Mouse (Mus musculus) macrophage (primary cell): ENCODE measurements around the gene Gm11114. TPM values are rescaled to one million over a fixed set of nuclear protein-coding genes. Genes with fewer than 3 reads are reported as not detected.

Experiments used
- H3K27ac ChIP-seq: fragments of 350-480 bp; formaldehyde crosslinking; 2 replicates; pipeline ENCODE4 v1.9.0; 2021
- H3K36me3 ChIP-seq: fragments of 350-480 bp; formaldehyde crosslinking; 2 replicates; pipeline ENCODE4 v1.9.0; 2021; ENCODE audit errors: inconsistent target
- H3K4me3 ChIP-seq: fragments of 350-480 bp; formaldehyde crosslinking; 2 replicates; pipeline ENCODE4 v1.9.0; 2021; ENCODE audit errors: inconsistent target
- H3K79me2 ChIP-seq: fragments of 350-480 bp; formaldehyde crosslinking; 2 replicates; pipeline ENCODE4 v1.9.0; 2021; ENCODE audit errors: inconsistent target
- WGBS: methylation state at CpG from one replicate; pipeline ENCODE4 v1.1.7; 2026; ENCODE audit warnings: inconsistent platforms; ENCODE audit not compliant: missing documents; 5-methylcytosine and 5-hydroxymethylcytosine counted together
- polyA plus RNA-seq: library from polyadenylated mRNA; stranded (reverse); fragments of 250-400 nt; gene quantifications from 3 replicates; pipeline ENCODE4 v1.2.4, GENCODE M21; 2018; ENCODE audit warnings: inconsistent platforms

Gene Gm11114
- polyA plus RNA-seq, 1 experiment from 2014 or later, result not detected

- Histone ChIP-seq H3K27ac (peak overlapping the region; percentile 33; the same call in 1 of the 2 replicates), H3K36me3 (no peaks in the 10 kb centered on the region), H3K79me2 (peaks cover 4% of the 10 kb centered on the region), H3K4me3 (no peak overlapping the region)
- 0% methylated on average over 2 of the region's 2 CpGs for WGBS
Observed at GRCm38 (mm10) chr9:85331521-85331920, 18.9 kb downstream of the Gm11114 start.

- Histone ChIP-seq H3K36me3 (no peaks in the 10 kb centered on the region), H3K4me3 (no peak overlapping the region), H3K27ac (no peak overlapping the region), H3K79me2 (no peaks in the 10 kb centered on the region)
- WGBS, result 95% methylated on average over 7 of the region's 7 CpGs
Observed at GRCm38 (mm10) chr9:85336046-85336445, 23.5 kb downstream of the Gm11114 start.

- Histone ChIP-seq H3K27ac (peak overlapping the region; percentile 22; the same call in 1 of the 2 replicates), H3K36me3 (no peaks in the 10 kb centered on the region), H3K4me3 (no peak overlapping the region), H3K79me2 (no peaks in the 10 kb centered on the region)
- WGBS, result 0% methylated on average over 3 of the region's 3 CpGs
Observed at GRCm38 (mm10) chr9:85340303-85340702, 27.7 kb downstream of the Gm11114 start.

DNA sequence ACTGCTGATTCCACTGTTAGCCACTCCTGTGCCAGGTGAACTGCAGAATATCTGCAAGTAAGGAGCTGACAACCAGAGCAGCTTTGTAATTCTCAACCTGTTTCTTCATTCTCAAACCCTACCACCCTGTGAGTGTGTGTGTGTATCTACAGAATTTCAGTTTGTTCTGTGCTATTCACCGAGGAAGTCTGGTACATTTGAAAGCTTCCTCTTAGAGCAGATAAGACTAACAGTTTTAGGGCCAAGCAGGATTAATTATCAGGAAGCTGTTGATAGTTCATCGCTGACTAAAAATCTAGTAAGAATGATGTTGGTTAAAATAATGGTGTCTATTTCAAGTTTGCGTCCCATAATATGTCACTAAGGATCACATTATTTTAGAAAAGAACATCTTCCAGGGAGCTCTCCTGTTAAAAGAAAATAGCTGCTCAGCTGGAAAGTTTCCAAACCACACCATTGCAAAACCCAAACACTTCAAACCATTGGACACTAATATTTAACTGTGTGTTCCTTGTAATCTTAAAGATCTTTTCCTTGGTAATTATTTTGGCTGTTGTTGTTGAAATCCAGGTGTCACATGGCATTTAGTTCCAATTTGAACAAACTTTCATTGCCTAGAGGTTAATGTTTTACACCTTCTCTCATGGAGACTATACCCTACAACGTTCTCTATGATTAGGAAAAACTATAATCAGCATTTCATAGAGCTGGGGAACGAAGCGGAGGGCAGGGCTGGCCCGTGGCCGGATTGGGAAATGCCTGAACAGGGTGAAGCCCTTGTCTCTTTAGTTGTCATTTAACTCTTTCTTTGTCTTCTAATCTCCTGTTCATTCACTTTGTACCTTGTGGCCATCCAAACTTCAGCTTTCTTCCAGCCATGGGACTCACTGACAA, 30.6 kb downstream of the Gm11114 start:
- no peaks in the 10 kb centered on the region for H3K79me2 ChIP-seq
- H3K36me3 ChIP-seq, result no peaks in the 10 kb centered on the region
- WGBS, result 6% methylated on average over 8 of the region's 8 CpGs
- H3K4me3 ChIP-seq, result no peak overlapping the region
- peak overlapping the region; percentile 7; the same call in 1 of the 2 replicates for H3K27ac ChIP-seq

- H3K4me3 ChIP-seq, result no peak overlapping the region
- no peaks in the 10 kb centered on the region for H3K79me2 ChIP-seq
- no peaks in the 10 kb centered on the region for H3K36me3 ChIP-seq
- WGBS, result 81% methylated on average over 10 of the region's 10 CpGs
- no peak overlapping the region for H3K27ac ChIP-seq
Observed at GRCm38 (mm10) chr9:85347823-85348523, 35.4 kb downstream of the Gm11114 start.

DNA sequence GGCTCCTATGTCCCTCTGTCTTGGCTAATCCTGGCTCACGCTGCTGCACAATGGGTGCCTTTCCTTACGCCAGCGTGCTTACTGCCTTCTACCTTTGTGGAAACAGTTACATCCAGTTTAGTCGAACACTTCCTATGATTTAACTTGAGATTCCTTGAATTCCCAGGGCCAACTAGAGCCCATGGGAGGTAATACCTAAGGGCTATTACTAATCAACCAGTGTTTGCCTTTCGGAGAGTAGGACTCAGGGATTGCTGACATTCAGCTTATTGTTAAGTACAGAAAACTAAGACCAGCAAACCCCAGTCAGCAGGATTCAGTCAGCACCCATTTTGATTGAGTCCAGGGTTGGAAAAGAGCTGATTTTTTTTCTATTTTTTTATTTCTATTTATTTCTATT, 43.0 kb downstream of the Gm11114 start:
- Histone ChIP-seq H3K79me2 (no peaks in the 10 kb centered on the region), H3K4me3 (no peak overlapping the region), H3K36me3 (no peaks in the 10 kb centered on the region), H3K27ac (no peak overlapping the region)
- WGBS, result 95% methylated on average over 5 of the region's 5 CpGs

GRCm38 (mm10) chr9:85357154-85357860, 44.7 kb downstream of the Gm11114 start:
- Histone ChIP-seq H3K36me3 (no peaks in the 10 kb centered on the region), H3K27ac (no peak overlapping the region), H3K4me3 (no peak overlapping the region), H3K79me2 (no peaks in the 10 kb centered on the region)
- 74% methylated on average over 7 of the region's 7 CpGs for WGBS

Other genes with a start within 250 kb of the Gm11114 start
- 25.1 to 55.2 TPM (median 48.6 TPM) in 3 replicates for gene Tent5a, start 14.6 kb downstream of the Gm11114 start, polyA plus RNA-seq